Mouse (Mus musculus) retina, postnatal 7 days (tissue): ENCODE measurements around the gene Ggt5.
"Not testable (repeated sequence)": the region's sequence is repeated elsewhere in the genome, so short reads cannot be mapped to it uniquely, and the experiment has no call there.

Experiments used
- DNase-seq: peaks from one replicate; pipeline ENCODE4 v3.0.0-alpha.2; 2012; ENCODE audit warnings: low read depth, low spot score

Ggt5 gene

DNA sequence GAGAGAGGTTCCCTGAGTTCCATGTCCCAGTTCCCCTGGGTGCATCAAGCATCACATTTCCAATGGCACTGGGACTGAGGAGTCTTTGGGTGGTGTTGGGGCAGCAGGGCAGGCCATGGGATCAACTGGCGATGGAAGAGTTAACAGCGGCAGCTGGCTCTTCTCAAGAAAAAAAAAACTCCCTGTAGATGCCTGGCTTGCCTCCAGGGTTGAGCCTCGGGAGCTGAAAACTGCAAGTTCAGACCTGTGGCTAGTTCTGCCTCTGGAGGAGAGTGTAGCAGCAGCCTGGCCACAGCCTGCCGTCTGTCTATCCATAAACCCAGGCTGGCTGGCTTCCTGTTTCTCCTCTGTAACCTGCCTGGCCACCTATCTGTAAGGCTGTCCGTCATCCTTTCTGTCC is at the start of gene Ggt5:
Gene Ggt5, plus strand, starts transcription at position 212 of the 400 bp plus-strand sequence.
- no peak for DNase-seq

DNA sequence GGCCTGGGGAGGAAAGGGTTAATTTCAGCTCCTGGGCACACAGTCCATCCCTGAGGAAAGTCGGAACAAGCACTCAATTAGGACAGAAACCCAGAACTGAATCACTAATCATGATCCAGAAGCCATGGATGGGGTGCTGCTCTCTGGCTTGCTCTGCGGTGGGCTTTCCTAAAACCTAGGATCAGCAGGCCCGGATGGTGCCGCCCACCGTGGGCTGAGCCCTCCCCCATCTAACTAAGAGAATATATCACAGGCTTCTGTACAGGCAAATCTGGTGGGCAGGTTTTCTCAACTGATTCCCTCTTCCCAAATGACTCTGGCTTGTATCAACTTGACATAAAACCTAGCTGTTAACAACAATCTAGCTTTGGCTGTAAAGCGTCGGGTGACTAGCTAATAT is 41.2 kb upstream of the Ggt5 start:
- no peak for DNase-seq

DNA sequence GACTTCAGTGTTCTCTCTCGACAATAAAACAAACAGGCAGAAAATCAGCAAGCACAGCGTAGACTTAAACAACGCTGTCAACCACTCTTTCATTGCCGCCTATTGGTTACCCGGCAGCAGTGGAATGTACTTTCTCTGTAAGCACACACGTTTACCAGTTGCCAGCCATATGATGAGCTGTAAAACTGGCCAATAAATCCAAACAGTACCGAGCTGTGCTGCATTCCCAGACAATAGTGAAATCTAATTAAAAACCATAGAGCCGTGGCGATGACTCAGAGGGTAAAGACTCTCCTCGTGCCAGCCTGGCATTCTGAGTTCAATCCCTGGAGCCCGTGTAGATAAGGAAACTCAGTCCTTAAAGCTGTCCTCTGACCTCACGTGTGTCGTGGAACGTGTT is 40.7 kb upstream of the Ggt5 start:
- DNase-seq, result no peak

DNA sequence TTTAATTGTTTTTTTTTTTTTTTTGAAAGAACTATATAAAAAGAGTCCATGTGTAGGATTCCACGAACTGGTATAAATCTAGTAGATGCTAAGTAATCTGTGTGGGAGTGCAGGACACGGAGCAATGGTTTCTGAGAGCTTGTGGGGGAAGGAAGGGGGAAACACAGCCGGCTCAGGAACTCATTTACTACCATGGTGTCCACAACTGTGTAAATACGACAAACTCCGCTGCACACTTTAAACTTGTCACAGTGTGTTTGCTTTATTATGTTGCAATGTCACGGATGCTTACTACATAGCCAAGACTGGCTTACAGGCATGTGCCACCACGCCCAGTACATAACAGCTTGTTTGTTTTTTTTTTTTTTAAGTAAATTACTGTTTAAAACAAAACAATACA is 39.3 kb upstream of the Ggt5 start:
- no peak for DNase-seq

DNA sequence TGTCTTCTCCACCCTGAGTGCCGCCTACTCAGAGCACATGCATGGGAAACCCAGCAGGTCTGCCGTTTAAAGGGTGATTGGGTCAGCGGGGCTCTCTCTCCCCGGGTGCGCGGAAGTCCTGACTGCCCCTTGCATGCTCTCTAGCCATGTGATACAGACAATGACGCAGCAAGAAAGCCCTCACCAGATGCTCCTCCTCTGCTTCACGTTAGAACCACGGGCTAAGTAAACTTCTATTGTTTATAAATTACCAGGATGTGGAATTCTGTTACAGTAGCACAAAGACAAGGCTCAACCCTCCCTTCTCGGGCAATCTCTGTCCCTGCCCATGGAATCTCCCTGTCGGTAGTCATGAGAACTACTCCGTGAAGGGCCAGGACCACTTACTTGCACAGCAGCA is 38.0 kb upstream of the Ggt5 start:
- no peak for DNase-seq

DNA sequence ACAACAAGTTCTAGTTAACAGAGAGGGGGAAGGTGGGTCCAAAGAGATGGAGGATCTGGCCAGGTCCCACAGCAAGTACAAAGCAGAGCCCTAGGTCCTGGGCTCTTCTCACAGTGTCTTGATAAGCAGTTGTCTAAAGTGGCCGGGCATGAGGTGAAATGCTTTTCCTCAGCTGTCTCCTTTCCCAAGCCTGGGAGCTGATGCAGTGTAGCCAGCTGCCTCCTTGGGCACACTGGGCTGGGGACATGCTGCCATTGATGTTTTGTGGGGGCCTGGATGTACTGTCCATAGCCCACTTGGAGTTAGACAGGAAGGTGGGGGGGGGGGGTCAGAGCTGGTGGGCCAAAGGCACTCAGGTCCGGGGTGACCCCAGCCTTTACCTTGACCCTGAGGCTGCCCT is 37.0 kb upstream of the Ggt5 start:
- no peak for DNase-seq

DNA sequence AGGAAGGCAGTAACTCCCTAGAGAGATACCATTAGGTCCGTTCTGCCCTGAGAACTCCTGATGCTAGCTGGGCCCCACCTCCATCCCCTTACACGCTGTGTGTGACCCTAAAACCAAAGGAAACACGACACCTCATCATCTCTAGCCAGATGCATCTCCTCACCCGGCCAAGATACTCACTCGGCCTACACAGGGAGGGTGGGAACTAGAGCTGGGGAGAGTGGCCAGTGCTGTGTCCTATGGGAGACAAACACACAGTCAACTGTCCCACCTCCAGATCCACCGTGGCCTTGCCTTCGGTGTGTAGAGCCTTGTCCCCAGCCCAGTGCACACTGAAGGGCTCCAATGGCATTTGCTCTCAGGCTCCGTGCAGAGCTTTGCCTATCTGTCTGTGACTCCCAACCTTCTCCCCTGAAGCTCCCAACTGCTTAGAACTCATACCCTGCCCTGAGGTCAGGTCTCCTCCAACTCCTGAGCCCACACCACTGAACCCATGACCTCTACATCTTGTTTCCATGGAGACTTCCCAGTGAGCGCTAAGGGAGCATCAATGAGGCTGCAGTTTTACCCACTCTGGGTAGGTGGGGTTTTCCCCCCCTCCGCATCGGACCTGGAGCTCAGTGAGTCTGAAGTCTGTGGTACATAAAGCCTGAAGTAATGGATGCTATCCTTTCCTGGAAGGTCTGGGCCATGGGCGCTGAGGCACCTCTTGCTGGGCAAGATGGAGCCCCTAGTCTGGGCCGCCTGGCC is 36.3 kb upstream of the Ggt5 start:
- DNase-seq, result no peak

DNA sequence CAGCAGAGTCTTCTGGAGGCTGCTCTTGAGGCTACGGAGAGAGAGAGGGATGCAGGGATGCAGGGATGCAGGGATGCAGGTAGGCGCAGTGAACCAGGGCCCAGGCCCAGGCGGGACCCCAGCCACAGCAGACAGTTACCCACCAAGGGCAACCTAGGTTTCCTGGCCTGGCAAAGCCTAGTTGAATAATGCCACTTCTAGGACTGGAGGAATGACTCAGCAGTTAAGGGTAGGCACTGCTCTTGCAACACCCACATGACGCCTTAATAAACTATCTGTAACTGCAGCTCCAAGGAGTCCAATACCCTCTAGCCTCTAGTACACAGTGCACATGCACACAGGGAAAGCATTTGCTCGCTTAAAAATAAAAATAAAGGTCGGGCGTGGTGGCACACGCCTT is 35.0 kb upstream of the Ggt5 start:
- DNase-seq, result no peak

DNA sequence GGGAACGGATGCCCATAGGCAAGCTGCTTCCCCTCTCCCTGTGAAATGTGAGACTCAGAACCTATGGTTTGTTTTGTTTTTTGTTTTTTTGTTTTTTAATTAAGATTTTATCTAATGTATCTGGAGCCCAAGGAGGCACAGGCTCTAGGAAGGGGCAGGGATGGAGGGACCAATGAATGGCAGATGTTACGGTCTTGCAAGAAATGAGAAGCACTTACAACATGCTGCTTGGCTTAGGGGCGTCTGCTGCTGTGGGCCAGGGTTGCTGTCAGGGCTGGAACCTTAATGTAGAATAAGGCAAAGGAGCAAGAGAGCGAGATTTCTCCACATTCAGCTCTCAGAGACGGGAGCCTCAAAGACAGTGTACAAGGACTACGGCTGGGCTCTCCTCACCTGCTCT is 33.6 kb upstream of the Ggt5 start:
- no peak for DNase-seq

DNA sequence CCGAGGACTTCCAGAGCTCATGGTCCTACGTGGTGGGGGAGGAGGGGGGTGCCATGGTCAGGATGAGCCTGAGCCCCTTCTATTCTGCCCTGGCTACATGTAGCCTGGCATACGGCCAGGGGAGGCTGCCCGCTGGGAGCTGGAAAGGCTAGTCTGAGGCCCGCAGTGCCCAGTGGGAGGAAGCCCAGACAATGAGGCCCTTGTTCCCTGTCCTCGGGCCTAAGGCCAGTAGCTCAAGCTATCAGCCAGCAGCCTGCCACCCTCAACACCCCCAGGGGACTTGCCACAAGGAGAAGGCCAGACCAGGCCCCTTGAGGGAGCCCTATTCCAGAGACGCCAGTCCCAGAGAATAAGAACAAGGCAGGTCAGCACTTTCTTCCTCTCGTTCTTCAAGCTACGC is 33.1 kb upstream of the Ggt5 start:
- DNase-seq, result no peak

DNA sequence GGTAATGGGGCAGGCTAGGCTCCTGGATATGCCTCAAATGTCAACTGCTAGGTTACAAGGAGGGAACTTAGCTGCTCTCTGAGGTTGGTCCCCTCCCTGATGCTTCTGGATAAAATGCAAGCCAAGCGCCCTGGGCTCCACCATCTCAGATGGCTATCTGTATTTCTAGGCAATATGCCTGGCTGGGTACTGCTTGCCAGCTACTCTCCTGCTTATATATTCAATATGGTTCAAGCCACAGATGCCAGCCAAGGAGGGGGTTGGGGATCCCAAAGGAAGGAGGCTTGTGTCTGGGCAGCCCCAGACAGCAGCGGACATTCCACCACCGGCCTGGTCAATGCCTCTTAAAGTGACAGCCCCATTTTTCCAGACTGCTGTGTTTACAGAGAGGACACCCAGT is 30.6 kb upstream of the Ggt5 start:
- DNase-seq, result no peak

DNA sequence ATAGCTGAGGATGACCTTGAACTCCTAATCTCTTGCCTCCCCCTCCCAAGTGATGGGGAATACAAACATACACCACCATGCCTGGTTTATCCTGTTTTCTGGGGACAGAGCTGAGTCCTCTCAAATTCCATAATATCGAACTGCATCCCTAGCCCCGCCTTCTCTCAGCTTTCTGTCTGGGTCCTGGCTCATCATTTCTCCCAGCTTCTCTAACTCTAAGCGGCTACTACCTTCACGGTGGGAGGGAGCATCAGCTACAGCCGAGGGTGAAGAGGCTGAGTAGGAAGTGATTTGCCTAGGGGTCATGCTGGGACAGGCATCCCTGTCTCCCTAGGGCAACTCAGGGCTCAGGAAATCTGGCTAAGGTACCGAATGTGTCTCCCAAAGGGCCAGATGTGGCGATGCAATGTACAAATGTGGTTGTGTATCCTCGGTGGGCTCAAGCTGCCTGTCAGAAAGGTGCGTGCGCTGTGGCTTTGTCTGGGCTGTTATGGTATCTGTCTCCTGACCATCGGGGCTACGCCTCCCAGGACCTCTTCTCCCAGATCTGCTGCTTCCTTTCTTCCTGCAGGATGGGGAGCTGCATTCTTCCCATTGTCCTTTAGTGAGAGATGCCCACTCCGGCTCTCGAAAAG is 30.0 kb upstream of the Ggt5 start:
- no peak for DNase-seq

DNA sequence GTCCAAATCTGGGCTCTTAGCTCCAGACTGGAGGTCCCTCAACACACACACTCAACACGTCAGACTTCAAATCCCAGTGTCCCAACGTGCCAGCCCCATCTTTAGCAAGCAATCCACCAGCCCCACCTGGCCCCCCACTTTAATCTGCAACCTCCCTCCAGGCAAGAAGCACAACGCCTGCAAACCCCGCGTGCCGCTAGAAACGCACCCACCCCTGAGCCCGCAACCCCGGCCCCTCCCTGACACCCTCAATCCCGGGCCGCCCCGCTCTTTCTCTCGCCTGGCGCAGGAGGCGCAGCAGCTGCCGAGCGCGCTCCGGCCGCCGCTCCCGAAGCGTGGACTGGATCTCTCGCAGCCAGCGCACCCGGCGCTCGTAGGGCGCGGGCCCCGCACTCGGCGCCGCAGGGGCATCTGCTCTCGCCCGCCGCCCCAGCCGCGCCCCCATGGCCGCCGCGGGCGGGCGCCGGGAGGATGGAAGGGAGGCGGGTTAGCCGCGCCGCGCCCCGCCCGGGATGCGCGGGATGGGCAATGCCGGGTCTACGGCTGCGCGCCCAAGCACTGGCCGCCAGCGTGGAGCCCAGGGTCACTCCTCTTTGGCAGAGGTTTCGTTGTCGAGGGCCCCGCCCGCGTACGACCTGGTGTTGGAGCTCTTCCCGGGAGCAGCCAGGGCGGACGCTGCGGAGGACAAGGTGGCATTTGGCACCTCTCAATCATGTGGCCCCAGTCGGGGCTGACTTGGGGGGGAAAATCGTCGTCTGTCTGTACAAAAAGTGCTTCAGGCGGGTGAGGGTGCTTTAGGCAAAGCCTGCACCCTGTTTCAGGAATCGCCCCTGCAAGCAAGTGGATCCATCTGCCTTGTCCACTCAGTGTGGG is 29.2 kb upstream of the Ggt5 start, which contains the start of gene Lrrc75b:
Gene Lrrc75b, minus strand, starts transcription at position 655 of the 873 bp plus-strand sequence.
- DNase-seq, result no peak

DNA sequence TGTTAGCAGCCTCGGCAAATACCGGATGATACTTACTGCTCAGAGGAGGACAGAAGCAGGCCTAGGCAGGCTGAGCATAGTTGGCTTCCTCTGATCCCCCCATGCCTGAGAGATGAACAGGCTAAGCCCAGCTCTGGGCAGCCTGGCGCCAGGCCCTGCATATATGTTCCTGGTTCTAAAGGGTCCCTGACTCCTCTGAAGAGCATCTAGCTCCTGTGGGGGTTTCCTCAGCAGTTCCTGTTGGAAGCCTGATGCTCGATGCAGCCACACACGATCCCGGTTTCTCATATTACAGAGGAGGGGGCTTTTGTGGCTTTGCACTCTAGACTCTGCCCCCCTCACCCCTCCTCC is 28.6 kb upstream of the Ggt5 start:
- no peak for DNase-seq

DNA sequence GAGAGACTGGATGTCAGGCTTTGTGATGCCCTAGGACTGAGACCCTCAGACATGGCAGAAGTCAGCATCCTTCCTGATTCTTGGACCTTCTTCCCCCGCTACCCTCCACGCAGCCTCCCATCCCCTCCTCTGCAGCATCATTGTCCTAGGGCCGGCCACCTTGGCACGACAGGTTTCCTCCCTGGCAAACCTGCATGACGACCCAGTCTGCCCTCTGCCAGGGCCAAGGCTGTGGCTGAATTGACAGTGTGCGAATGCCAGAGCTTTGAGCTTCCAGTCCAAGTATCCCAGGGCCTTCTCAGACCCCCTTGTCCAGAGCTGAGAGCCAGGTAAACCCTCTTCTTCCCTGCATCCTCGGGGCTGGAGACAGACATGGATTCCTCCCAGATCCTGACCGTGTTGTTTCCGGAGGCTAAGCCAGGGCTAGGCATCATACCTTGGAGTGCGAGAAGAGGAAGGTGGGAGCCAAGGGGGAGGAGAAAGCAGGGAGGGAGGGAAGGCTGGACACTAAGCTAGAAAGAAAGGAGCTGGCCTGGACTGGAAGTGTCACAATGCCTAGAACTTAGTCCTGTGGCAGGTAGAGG is 28.0 kb upstream of the Ggt5 start, which contains the start of gene Ggt1:
Gene Ggt1, plus strand, starts transcription at position 534 of the 584 bp plus-strand sequence.
- DNase-seq, result no peak

DNA sequence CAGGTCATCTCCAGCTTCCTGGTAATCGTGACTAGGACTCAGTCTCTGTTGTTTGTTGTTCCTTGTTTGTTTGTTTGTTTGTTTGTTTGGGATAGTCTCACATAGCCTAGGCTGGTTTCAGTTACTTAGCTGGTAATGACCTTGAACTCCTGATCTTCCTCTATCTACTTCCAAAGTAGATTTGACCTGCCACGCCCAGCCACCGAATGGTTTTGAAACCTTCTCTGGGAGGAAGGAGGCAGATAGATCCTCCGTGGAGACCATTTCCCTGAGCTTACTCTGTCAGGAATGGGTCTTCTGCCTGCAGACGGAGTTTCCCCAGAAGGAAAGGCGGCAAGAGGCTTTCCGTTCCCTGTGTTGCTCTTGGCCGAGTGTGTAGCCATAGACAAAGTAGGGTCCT is 26.5 kb upstream of the Ggt5 start:
- DNase-seq, result no peak

DNA sequence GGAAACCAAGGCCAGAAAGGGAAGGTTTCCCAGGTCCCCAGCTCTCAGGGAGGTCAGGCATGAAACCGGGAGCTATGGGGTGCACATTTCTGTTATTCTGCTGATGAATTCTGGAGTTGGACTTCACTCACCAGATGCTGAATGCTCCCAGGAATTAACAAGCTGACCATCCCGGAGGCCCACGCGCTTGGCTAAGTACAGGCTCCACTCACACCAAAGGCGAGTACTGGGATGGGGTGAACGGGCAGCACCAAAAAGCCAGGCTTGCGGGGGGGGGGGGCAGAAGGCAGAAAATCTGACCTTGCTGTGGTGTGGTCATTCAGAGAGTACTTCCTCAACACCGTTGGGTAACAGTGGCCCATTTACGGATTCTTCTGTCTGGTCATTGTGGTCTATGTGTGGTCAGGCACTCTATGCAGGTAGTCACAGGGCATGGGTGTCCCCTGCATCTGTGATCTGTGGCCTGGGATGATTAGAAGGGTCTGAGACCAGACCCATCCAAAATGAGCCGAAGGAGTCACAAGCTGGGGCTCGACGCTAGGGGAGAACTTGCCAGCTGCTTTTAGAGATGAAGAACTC is 24.4 kb upstream of the Ggt5 start:
- no peak for DNase-seq

DNA sequence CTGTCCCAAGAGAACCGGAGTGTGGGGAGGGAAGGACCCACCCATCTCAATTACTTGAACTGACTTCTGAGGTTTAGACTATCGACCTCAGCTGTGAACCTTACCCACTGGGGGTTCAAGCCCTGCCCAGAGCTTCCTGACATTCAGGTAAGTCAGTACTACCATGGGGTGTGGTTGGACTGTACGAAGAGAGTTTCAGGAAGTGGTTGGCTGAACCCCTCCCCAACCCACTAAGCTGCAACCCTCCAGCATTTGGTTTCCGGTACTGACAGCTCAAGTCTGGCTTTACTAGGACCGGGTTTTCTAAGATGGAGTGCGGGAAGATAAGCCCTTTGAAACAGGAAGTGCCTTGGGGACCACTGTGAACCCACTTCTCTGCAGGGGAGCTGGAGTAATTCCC is 23.7 kb upstream of the Ggt5 start:
- DNase-seq, result no peak

DNA sequence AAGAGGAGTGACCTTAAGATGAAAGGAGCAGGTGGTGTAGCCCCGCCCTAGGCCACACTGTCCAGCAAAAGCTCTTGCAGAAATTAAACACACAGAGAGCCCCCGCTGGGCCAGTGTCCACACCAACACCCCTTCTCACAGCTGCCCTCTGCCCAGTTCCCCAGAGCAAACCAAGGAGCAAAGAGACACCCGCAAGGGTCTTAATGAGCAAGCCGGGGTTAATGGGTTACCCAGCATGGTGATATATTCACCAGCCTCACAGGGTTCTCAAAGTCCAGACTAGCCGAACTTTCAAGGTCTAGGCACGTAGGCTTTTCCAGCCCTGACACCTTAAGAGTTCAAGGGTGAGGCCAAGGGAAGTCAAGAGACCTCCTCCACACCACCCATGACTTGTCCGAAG is 23.2 kb upstream of the Ggt5 start:
- no peak for DNase-seq

DNA sequence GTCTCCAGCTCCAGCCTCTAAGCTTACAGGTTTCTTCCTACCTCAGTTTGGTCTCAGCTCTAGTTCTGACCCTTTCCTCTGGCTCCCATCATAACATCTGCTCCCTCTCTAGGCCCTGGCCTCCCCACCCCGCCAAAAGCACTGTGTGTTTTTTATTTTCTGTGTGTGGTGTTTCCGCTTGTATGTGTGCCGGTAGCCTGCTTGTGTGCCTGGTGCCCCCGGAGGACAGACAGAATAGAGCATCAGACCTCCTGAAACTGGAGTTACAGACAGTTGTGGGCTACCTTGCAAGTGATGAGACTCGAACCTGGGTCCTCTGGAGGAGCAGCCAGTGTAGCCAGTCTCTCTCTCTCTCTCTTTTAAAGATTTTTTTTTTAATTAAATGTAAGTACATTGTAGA is 22.8 kb upstream of the Ggt5 start:
- no peak for DNase-seq

DNA sequence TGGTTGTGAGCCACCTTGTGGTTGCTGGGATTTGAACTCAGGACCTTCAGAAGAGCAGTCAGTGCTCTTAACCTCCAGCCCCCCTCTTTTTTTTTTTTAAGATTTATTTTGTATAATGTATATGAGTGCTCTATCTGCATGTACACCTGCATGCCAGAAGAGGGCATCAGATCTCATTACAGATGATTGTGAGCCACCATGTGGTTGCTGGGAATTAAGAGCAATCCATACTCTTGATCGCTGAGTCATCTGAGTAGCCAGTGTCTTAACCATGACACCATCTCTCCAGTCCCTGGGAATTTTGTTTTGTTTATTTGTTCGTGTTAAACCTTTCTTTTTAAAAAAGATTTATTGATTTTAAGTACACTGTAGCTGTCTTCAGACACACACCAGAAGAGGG is 22.4 kb upstream of the Ggt5 start:
- not testable (repeated sequence) for DNase-seq

DNA sequence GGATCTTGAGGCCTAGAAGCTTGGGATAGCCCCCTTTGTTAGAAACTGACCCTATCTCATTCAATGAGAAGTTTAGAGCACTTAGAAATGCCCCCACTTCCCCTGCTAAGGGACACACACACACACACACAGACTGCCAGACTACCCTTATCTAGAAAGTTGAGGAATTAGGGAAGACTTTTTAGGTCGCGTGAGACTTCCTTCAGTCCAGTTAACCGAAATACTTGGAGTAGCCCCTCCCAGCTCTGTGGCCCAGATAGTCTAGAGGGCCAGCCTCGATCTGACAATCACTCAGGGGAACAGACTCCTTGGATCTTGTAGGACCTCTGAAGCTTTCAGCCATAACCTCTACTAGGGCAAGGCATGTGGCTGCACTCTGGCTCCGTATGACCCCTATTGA is 21.1 kb upstream of the Ggt5 start:
- DNase-seq, result no peak
